Mouse (Mus musculus) mesoderm, embryonic 11.5 days (tissue): ENCODE data around the gene Gstm3.

Experiments
- DNase-seq: peaks from one replicate; pipeline ENCODE4 v3.0.0-alpha.2; 2012; ENCODE audit warnings: low read depth, low spot score

The Gstm3 gene

GRCm38 (mm10) chr3:107929731-107930130 lies 39.4 kb downstream of the Gstm3 start:
- no peak for DNase-seq

- DNase-seq, result no peak
These were observed 39.8 kb downstream of the Gstm3 start for GRCm38 (mm10) chr3:107929243-107929642.

DNA sequence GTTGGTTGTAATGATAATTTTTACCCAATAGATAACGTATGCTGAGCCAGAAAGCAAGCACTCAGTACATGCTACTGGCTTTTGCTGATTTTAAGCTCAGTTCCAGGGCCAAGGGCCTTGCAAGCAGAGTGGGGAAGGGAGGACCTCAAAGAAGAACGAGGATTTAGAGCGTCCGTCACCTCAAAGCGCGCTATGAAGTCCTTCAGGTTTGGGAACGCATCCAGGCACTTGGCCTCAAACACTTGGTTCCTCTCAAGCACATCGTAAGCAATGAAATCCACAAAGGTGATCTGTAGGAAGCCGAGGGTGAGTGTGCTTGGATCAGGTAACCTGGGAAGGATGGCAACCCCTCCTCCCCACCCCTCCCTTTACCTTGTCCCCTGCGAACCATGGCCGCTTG lies 40.4 kb downstream of the Gstm3 start:
- no peak for DNase-seq

DNA sequence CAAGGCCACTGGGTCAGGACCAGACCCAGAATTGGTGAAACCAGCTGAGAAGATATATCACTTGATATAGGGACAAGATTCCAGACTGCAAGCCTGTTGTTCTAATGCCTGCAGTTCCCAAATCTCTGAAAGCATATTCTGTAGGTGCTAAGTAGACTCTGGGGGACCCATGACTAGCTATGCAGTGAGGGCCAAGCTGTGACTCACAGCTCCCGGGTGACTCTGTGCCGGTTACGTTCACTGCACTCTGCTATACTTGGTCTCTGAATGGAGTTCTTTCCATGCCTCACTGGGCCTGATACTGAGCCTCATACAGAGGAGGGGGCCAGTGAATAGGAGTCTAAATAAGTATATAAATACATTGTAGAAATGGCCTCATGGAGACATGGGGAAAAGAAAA lies 41.2 kb downstream of the Gstm3 start:
- DNase-seq, result no peak

DNA sequence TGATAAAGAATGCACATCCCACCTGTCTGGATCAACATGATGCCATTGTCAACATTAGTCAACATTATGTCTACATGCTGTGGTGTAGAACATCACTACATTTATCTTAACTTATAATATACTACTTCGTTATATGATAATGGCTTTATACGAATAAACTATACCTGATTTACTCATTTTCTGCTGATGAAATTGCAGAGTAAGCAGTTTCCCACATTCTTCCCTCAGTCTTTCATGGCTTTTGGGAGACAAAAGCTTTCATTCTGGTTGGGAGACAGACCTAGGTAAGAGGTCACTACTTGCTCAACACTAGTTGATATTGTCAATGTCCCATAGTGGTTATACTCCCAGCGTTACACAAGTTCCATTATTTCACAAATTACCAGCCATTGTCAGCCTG lies 43.7 kb downstream of the Gstm3 start:
- DNase-seq, result no peak

GRCm38 (mm10) chr3:107920348-107920747 lies 48.7 kb downstream of the Gstm3 start:
- no peak for DNase-seq

DNA sequence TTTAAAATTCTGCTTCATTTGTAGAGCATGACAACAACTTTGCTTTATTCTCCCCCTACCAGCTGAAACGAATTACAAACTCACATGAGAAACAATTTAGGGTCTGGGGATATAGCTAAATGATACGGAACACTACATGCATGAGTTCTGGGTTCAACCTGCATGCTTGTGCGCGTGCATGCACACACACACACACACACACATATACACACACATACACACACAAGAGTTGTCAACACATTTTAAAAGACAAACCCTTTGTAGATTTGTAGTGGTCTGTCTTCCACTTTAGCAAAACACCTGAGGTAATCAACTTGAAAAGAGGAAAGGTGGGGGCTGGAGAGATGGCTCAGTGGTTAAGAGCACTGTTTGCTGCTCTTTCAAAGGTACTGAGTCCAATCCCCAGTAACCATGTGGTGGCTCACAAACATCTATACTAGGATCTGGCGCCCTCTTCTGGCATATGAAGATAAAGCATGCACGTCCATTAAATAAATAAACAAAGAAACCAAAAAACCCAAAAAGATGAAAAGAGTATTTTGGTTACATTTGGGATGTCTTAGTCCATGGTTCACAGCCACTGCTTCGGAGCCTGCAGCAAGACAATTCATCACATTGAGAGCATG lies 51.2 kb downstream of the Gstm3 start:
- DNase-seq, result peak; percentile 69

DNA sequence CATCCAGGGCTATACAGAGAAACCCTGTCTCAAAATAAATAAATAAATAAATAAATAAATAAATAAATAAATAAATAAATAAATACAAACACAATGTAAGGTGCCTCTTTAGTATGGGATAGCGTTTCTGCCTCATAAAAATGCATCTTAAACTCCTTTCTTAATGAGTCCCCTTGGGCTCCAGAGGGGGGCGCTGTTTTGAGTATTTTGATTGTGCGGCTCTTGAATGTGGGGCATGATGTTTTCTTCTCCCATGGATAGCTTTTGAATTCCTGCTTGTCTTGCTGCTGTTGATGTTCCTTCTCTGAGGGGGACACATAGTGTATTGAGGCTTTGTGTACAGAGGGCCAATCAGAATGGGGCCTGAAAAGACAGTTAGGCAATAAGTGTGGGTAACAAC lies 52.0 kb downstream of the Gstm3 start:
- DNase-seq, result no peak

DNA sequence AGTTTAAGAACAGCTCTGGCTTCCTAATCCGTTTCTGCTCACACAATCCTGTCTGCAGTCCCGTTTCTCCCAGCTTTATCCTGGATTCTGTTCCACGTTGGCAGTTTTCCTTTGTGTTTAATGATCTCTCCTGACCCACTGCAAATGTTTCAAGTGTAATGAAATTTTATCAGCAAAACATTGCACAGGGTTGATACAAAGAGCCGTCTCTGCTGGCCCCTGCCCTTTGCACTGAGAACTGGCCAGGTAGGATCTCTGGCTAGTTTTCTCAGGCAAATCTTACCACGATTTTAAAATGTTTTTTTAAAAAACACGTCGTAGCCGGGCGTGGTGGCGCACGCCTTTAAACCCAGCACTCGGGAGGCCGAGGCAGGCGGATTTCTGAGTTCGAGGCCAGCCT lies 52.4 kb downstream of the Gstm3 start:
- no peak for DNase-seq
